Mouse (Mus musculus): ENCODE results near the gene Agmo.
A peak's percentile ranks its signal among the peaks of the same experiment; 100 is the strongest.

Gene Agmo

GRCm38 (mm10) chr12:37241566-37242021 lies at the start of gene Agmo:
TSS of gene Agmo (plus strand) at chr12:37241641.
- DNase-seq (ENCODE audit: low spot score) = peak; percentile 17

- DNase-seq (ENCODE audit: low spot score) = no peak
These were observed 10.3 kb upstream of the Agmo start for GRCm38 (mm10) chr12:37231119-37231518.

GRCm38 (mm10) chr12:37240975-37241565 lies 371 bp upstream of the Agmo start:
- no peak for DNase-seq (ENCODE audit: low spot score)

GRCm38 (mm10) chr12:37242484-37242883 lies 1.0 kb downstream of the Agmo start:
- no peak for DNase-seq (ENCODE audit: low spot score)

GRCm38 (mm10) chr12:37244876-37245275 lies 3.4 kb downstream of the Agmo start:
- no peak for DNase-seq (ENCODE audit: low spot score)

GRCm38 (mm10) chr12:37251688-37252087 lies 10.2 kb downstream of the Agmo start:
- DNase-seq (ENCODE audit: low spot score) = no peak

GRCm38 (mm10) chr12:37257099-37257498 lies 15.7 kb downstream of the Agmo start:
- DNase-seq (ENCODE audit: low spot score) = no peak

- DNase-seq (ENCODE audit: low spot score) = no peak
These were observed 18.5 kb downstream of the Agmo start for GRCm38 (mm10) chr12:37259771-37260528.

GRCm38 (mm10) chr12:37263685-37264084 lies 22.2 kb downstream of the Agmo start:
- no peak for DNase-seq (ENCODE audit: low spot score)

GRCm38 (mm10) chr12:37268636-37269152 lies 27.3 kb downstream of the Agmo start:
- DNase-seq (ENCODE audit: low spot score) = no peak

GRCm38 (mm10) chr12:37272660-37273059 lies 31.2 kb downstream of the Agmo start:
- DNase-seq (ENCODE audit: low spot score) = no peak

GRCm38 (mm10) chr12:37273964-37274657 lies 32.7 kb downstream of the Agmo start:
- no peak for DNase-seq (ENCODE audit: low spot score)

GRCm38 (mm10) chr12:37274658-37275019 lies 33.2 kb downstream of the Agmo start:
- no peak for DNase-seq (ENCODE audit: low spot score)

GRCm38 (mm10) chr12:37306956-37307466 lies 65.6 kb downstream of the Agmo start:
- DNase-seq (ENCODE audit: low spot score) = no peak

- no peak for DNase-seq (ENCODE audit: low spot score)
These were observed 69.3 kb downstream of the Agmo start for GRCm38 (mm10) chr12:37310786-37311185.

- no peak for DNase-seq (ENCODE audit: low spot score)
These were observed 81.4 kb downstream of the Agmo start for GRCm38 (mm10) chr12:37322860-37323259.

GRCm38 (mm10) chr12:37334987-37335386 lies 93.5 kb downstream of the Agmo start:
- DNase-seq (ENCODE audit: low spot score) = no peak

- DNase-seq (ENCODE audit: low spot score) = no peak
These were observed 102.8 kb downstream of the Agmo start for GRCm38 (mm10) chr12:37344225-37344624.

GRCm38 (mm10) chr12:37345696-37346095 lies 104.3 kb downstream of the Agmo start:
- no peak for DNase-seq (ENCODE audit: low spot score)

- no peak for DNase-seq (ENCODE audit: low spot score)
These were observed 150.9 kb downstream of the Agmo start for GRCm38 (mm10) chr12:37392316-37392715.

- DNase-seq (ENCODE audit: low spot score) = peak; percentile 3
These were observed 161.1 kb downstream of the Agmo start for GRCm38 (mm10) chr12:37402541-37402940.

GRCm38 (mm10) chr12:37426350-37426749 lies 184.9 kb downstream of the Agmo start:
- no peak for DNase-seq (ENCODE audit: low spot score)

GRCm38 (mm10) chr12:37426750-37427149 lies 185.3 kb downstream of the Agmo start:
- no peak for DNase-seq (ENCODE audit: low spot score)
